Mouse (Mus musculus): ENCODE results near the gene Armc8. TPM values are rescaled to one million over a fixed set of nuclear protein-coding genes. Genes with fewer than 3 reads are reported as not detected.

Gene Armc8
- polyA plus RNA-seq, 1 experiment from 2014 or later: 24.2 TPM

DNA sequence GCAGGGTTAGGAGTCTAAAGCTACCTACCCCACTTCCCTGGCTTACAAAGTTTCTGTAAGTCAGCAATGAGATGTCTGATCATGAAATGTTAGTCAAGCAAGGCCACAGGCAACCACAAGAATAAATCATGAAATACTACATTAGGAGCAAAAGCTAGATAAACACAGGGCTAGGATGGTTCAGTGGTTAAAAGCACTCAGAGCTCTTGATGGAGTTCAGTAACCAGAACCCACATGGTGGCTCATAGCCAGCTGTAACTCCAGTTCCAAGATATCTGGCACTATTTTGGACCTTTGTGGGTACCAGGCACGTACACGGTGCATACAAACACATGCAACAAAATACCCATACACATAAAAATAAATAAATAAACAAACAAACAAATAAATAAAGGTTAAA is 15.7 kb downstream of the Armc8 start:
- Histone ChIP-seq H3K27ac (ENCODE audit: low read length) (no peak overlapping the region), H3K4me3 (replicated peaks; ENCODE audit: low read length) (no peak overlapping the region), H3K27me3 (ENCODE audit: control insufficient read depth, insufficient read depth, low read length) (no peaks in the 10 kb centered on the region), H3K4me1 (ENCODE audit: control insufficient read depth, insufficient read depth, low read length) (peaks cover 4% of the 10 kb centered on the region; the same call in 1 of the 2 replicates), H3K9me3 (replicated peaks; ENCODE audit: control insufficient read depth, low read length) (no peaks in the 10 kb centered on the region), H3K4me2 (ENCODE audit: low read depth, low read length) (no peak overlapping the region), H3K36me3 (ENCODE audit: control insufficient read depth, insufficient read depth, low read length) (no peaks in the 10 kb centered on the region), H3K9ac (ENCODE audit: low read length) (no peak overlapping the region)
- no peak for ATAC-seq (ENCODE audit: insufficient read depth, low FRiP score)
- 67% methylated on average over 2 of the region's 2 CpGs for WGBS

DNA sequence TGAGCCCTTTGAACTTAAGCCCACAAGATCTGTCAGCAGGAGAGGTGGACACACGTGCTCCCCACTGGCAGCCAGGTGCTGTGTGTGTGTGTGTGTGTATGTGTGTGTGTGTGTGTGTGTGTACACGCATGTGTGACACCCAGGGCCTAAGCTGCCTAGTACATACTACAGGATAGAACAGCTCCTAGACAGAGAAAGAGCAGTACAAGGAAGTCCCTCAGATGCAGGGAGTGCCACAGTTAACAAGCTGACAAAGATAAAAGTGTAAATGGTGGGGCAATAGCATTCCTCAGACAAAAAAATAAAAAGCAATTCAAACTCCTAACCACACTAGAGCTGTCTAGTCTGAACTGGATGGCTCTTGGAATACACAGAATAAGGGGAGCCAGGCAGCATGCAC is 16.6 kb downstream of the Armc8 start:
- Histone ChIP-seq H3K4me1 (ENCODE audit: control insufficient read depth, insufficient read depth, low read length) (peaks cover 4% of the 10 kb centered on the region; the same call in 1 of the 2 replicates), H3K9me3 (replicated peaks; ENCODE audit: control insufficient read depth, low read length) (no peaks in the 10 kb centered on the region), H3K9ac (ENCODE audit: low read length) (no peak overlapping the region), H3K36me3 (ENCODE audit: control insufficient read depth, insufficient read depth, low read length) (no peaks in the 10 kb centered on the region), H3K4me3 (replicated peaks; ENCODE audit: low read length) (no peak overlapping the region), H3K27me3 (ENCODE audit: control insufficient read depth, insufficient read depth, low read length) (no peaks in the 10 kb centered on the region), H3K4me2 (ENCODE audit: low read depth, low read length) (no peak overlapping the region), H3K27ac (ENCODE audit: low read length) (no peak overlapping the region)
- 71% methylated on average over 2 of the region's 2 CpGs for WGBS
- ATAC-seq (ENCODE audit: insufficient read depth, low FRiP score): peak; percentile 50; the same call in 1 of the 2 replicates

DNA sequence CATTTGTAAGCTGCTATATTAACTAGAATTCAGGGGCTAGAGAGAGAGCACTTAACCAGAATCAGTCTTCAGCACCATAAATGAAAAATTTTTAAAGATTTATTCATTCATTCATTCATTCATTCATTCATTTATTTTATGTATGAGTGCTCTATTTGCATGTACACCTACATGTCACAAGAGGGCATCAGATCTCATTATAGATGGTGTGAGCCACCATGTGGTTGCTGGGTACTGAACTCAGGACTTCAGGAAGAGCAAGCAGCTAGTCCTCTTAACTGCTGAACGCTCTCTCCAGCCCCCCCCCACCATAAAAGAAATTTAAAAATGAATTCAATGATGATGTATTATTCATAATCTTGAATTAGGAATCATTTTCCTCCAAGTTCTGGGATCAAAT is 22.4 kb downstream of the Armc8 start:
- H3K9ac ChIP-seq (ENCODE audit: low read length): no peak overlapping the region
- no peak overlapping the region for H3K27ac ChIP-seq (ENCODE audit: low read length)
- no peaks in the 10 kb centered on the region for H3K4me1 ChIP-seq (ENCODE audit: control insufficient read depth, insufficient read depth, low read length)
- no peaks in the 10 kb centered on the region for H3K9me3 ChIP-seq (replicated peaks; ENCODE audit: control insufficient read depth, low read length)
- H3K36me3 ChIP-seq (ENCODE audit: control insufficient read depth, insufficient read depth, low read length): no peaks in the 10 kb centered on the region
- H3K4me2 ChIP-seq (ENCODE audit: low read depth, low read length): no peak overlapping the region
- no peaks in the 10 kb centered on the region for H3K27me3 ChIP-seq (ENCODE audit: control insufficient read depth, insufficient read depth, low read length)
- WGBS: 100% methylated on average over 1 of the region's 1 CpGs
- no peak overlapping the region for H3K4me3 ChIP-seq (replicated peaks; ENCODE audit: low read length)
- ATAC-seq (ENCODE audit: insufficient read depth, low FRiP score): no peak

DNA sequence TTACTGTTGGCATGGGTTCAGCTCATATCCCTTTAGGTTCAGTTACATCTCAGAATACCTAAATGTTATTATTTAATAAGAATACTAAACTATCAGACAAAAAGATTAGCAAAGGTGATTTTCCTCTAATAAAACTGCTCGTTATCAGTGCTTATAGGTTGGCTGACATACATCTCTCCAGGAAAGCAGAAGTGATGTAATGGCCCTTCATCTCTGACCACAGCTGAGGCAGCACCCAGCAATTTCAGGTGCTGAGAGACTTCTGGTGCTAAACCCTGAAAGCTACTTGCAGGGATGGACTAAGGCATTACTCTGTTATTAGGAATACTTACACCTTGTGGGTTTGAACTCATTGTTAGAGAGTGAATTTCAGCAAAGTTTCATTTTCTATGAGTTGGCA is 36.8 kb downstream of the Armc8 start:
- Histone ChIP-seq H3K4me2 (ENCODE audit: low read depth, low read length) (no peak overlapping the region), H3K9me3 (replicated peaks; ENCODE audit: control insufficient read depth, low read length) (no peaks in the 10 kb centered on the region), H3K4me3 (replicated peaks; ENCODE audit: low read length) (no peak overlapping the region), H3K36me3 (ENCODE audit: control insufficient read depth, insufficient read depth, low read length) (0 out of 2 replicates have a peak, but pooled peaks cover 5% of the 10 kb centered on the region), H3K27me3 (ENCODE audit: control insufficient read depth, insufficient read depth, low read length) (no peaks in the 10 kb centered on the region), H3K27ac (ENCODE audit: low read length) (no peak overlapping the region), H3K4me1 (ENCODE audit: control insufficient read depth, insufficient read depth, low read length) (no peaks in the 10 kb centered on the region), H3K9ac (ENCODE audit: low read length) (no peak overlapping the region)
- ATAC-seq (ENCODE audit: insufficient read depth, low FRiP score): no peak
- WGBS: 93% methylated on average over 1 of the region's 1 CpGs

DNA sequence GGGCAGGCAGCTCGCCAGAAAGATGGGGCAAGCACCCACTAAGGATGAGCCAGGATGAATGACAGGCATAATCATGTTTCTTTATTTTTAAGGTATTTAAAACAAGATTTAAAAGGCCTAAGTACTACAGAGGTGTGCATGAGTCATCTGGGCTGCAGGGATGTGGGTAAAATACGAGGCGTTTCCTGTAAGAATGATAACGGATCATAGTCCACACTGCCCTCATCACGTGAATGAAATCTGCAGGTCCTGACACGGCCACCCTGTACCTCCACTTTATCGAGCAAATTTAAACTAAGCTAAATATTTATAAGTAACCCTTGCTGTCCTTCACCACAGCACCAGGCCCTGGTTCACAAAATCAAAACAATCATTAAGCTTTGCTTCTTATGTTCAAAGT is 62.8 kb downstream of the Armc8 start:
- no peak overlapping the region for H3K27ac ChIP-seq (ENCODE audit: low read length)
- H3K4me3 ChIP-seq (replicated peaks; ENCODE audit: low read length): no peak overlapping the region
- H3K27me3 ChIP-seq (ENCODE audit: control insufficient read depth, insufficient read depth, low read length): no peaks in the 10 kb centered on the region
- no peaks in the 10 kb centered on the region for H3K4me1 ChIP-seq (ENCODE audit: control insufficient read depth, insufficient read depth, low read length)
- H3K9me3 ChIP-seq (replicated peaks; ENCODE audit: control insufficient read depth, low read length): no peaks in the 10 kb centered on the region
- H3K4me2 ChIP-seq (ENCODE audit: low read depth, low read length): no peak overlapping the region
- 0 out of 2 replicates have a peak, but pooled peaks cover 2% of the 10 kb centered on the region for H3K36me3 ChIP-seq (ENCODE audit: control insufficient read depth, insufficient read depth, low read length)
- no peak for ATAC-seq (ENCODE audit: insufficient read depth, low FRiP score)
- 37% methylated on average over 7 of the region's 7 CpGs for WGBS
- H3K9ac ChIP-seq (ENCODE audit: low read length): no peak overlapping the region

DNA sequence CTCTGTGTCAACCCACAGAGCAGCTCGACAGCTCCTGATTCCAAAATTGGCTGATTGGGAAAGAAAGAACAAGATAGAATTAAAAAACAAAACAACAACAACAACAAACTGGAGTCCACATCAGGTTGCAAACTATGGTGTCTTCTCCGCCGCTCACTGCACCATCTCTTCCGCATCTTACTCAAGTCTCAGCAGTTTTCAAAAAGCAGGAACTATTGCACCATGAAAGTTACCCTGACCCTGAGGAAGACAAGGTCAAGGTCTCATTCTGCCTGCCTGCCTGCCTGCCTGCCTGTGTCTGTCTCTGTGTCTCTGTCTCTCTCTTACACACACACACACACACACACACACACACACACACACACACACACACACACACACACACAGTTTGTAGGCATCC is 69.4 kb downstream of the Armc8 start:
- Histone ChIP-seq H3K9me3 (replicated peaks; ENCODE audit: control insufficient read depth, low read length) (no peaks in the 10 kb centered on the region), H3K27ac (ENCODE audit: low read length) (no peak overlapping the region), H3K9ac (ENCODE audit: low read length) (no peak overlapping the region), H3K4me1 (ENCODE audit: control insufficient read depth, insufficient read depth, low read length) (no peaks in the 10 kb centered on the region), H3K27me3 (ENCODE audit: control insufficient read depth, insufficient read depth, low read length) (no peaks in the 10 kb centered on the region), H3K36me3 (ENCODE audit: control insufficient read depth, insufficient read depth, low read length) (peaks cover 3% of the 10 kb centered on the region; the same call in 1 of the 2 replicates), H3K4me3 (replicated peaks; ENCODE audit: low read length) (no peak overlapping the region), H3K4me2 (ENCODE audit: low read depth, low read length) (no peak overlapping the region)
- 93% methylated on average over 4 of the region's 4 CpGs for WGBS
- no peak for ATAC-seq (ENCODE audit: insufficient read depth, low FRiP score)

DNA sequence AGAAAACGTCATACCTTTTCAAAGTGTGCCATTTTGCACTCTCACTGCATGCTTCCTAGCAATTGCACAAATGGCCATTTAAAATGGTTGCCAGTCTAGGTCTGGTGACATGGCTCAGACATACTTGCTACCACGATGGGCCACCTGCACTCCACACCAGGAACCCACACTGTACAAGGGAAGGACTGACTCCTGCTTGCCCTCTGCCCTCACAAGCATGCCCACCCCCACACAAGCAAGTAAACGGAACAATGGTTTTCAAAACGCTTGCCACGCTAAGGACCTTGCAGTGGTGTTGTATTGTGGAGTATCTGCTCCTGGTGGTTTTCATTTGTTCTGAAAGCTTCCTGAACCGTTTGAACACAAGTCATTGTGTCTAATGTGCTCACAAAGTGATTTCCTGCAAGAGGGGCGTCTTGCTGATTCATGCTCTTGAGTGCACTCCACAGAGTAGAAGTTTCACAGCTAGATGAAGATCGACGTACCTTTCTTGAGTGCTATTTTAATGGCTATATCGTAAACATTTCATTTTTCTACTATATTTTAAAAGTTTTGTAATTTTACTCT is 76.0 kb downstream of the Armc8 start:
- H3K9ac ChIP-seq (ENCODE audit: low read length): no peak overlapping the region
- no peaks in the 10 kb centered on the region for H3K9me3 ChIP-seq (replicated peaks; ENCODE audit: control insufficient read depth, low read length)
- no peak overlapping the region for H3K27ac ChIP-seq (ENCODE audit: low read length)
- H3K27me3 ChIP-seq (ENCODE audit: control insufficient read depth, insufficient read depth, low read length): no peaks in the 10 kb centered on the region
- no peak overlapping the region for H3K4me2 ChIP-seq (ENCODE audit: low read depth, low read length)
- H3K4me3 ChIP-seq (replicated peaks; ENCODE audit: low read length): no peak overlapping the region
- no peaks in the 10 kb centered on the region for H3K4me1 ChIP-seq (ENCODE audit: control insufficient read depth, insufficient read depth, low read length)
- peaks cover 8% of the 10 kb centered on the region for H3K36me3 ChIP-seq (ENCODE audit: control insufficient read depth, insufficient read depth, low read length)
- ATAC-seq (ENCODE audit: insufficient read depth, low FRiP score): no peak
- WGBS: 76% methylated on average over 10 of the region's 10 CpGs

DNA sequence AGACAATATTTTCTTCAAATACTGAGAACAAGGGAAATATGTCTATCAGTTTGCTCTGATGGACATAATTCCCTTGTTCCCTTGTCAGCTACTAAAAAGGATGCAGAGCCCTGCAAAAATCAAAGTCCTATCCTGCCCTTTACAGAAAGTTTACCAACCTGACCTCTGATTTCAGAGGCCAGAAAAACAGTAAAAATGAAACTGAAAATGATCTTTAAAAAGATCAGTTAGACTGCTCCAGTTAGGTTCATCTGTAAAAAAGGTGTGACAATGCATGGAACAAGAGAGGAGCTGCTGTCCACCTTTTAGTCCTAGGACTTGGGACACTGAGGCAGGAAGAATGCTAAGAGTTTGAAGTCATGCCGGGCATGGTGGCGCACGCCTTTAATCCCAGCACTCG is 77.6 kb downstream of the Armc8 start:
- ATAC-seq (ENCODE audit: insufficient read depth, low FRiP score): no peak
- Histone ChIP-seq H3K9me3 (replicated peaks; ENCODE audit: control insufficient read depth, low read length) (no peaks in the 10 kb centered on the region), H3K4me3 (replicated peaks; ENCODE audit: low read length) (no peak overlapping the region), H3K27ac (ENCODE audit: low read length) (no peak overlapping the region), H3K36me3 (ENCODE audit: control insufficient read depth, insufficient read depth, low read length) (peaks cover 4% of the 10 kb centered on the region), H3K9ac (ENCODE audit: low read length) (no peak overlapping the region), H3K4me1 (ENCODE audit: control insufficient read depth, insufficient read depth, low read length) (no peaks in the 10 kb centered on the region), H3K27me3 (ENCODE audit: control insufficient read depth, insufficient read depth, low read length) (no peaks in the 10 kb centered on the region), H3K4me2 (ENCODE audit: low read depth, low read length) (no peak overlapping the region)
- 93% methylated on average over 4 of the region's 4 CpGs for WGBS

DNA sequence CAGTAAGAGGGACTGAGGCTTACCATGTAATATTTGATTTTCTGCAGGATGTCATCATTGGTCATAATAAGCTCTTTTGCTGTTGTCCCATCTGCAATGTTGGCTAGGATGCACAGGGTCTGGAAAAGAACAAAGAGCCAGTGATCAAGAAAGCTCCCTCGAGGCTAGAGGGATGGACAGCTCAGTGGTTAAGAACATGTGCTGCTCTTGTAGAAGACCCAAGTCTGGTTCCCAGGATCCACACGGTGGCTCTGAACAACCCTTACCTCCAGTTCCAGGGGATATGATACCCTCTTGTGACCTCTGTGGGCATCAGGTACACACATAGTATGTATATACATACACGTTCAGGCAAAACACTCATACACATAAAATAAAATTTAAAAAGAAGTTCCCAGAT is 80.9 kb downstream of the Armc8 start:
- peaks cover 3% of the 10 kb centered on the region for H3K36me3 ChIP-seq (ENCODE audit: control insufficient read depth, insufficient read depth, low read length)
- no peak overlapping the region for H3K9ac ChIP-seq (ENCODE audit: low read length)
- 77% methylated on average over 3 of the region's 3 CpGs for WGBS
- ATAC-seq (ENCODE audit: insufficient read depth, low FRiP score): no peak
- H3K4me2 ChIP-seq (ENCODE audit: low read depth, low read length): no peak overlapping the region
- H3K27me3 ChIP-seq (ENCODE audit: control insufficient read depth, insufficient read depth, low read length): no peaks in the 10 kb centered on the region
- H3K4me1 ChIP-seq (ENCODE audit: control insufficient read depth, insufficient read depth, low read length): no peaks in the 10 kb centered on the region
- no peak overlapping the region for H3K27ac ChIP-seq (ENCODE audit: low read length)
- H3K9me3 ChIP-seq (replicated peaks; ENCODE audit: control insufficient read depth, low read length): no peaks in the 10 kb centered on the region
- H3K4me3 ChIP-seq (replicated peaks; ENCODE audit: low read length): no peak overlapping the region

Measured in stomach, embryonic 16.5 days (tissue).